Mouse (Mus musculus): ENCODE data around the gene Rex1bd. TPM values are rescaled to one million over a fixed set of nuclear protein-coding genes. Genes with fewer than 3 reads are reported as not detected.
"Not testable (repeated sequence)": the region's sequence is repeated elsewhere in the genome, so short reads cannot be mapped to it uniquely, and the experiment has no call there.

The Rex1bd gene
- polyA plus RNA-seq, 1 experiment from 2014 or later, result 157 TPM

- Histone ChIP-seq H3K4me3 (replicated peaks; ENCODE audit: low read length) (no peak overlapping the region), H3K9me3 (ENCODE audit: control insufficient read depth, low read length) (no peaks in the 10 kb centered on the region), H3K36me3 (ENCODE audit: control insufficient read depth, insufficient read depth) (0 out of 2 replicates have a peak, but pooled peaks cover 7% of the 10 kb centered on the region), H3K27me3 (replicated peaks; ENCODE audit: control insufficient read depth, insufficient read depth, low read length) (no peaks in the 10 kb centered on the region), H3K9ac (replicated peaks; ENCODE audit: low read depth, low read length) (no peak overlapping the region), H3K4me2 (ENCODE audit: low read length) (no peak overlapping the region), H3K4me1 (replicated peaks; ENCODE audit: control insufficient read depth, insufficient read depth, low read length) (peaks cover 7% of the 10 kb centered on the region), H3K27ac (ENCODE audit: low read length) (no peak overlapping the region)
- WGBS, result 75% methylated on average over 10 of the region's 10 CpGs
- no peak for ATAC-seq
Observed at GRCm38 (mm10) chr8:70517940-70518643, 11.5 kb upstream of the Rex1bd start.

GRCm38 (mm10) chr8:70513441-70513840 lies 6.9 kb upstream of the Rex1bd start:
- H3K9me3 ChIP-seq (ENCODE audit: control insufficient read depth, low read length), result no peaks in the 10 kb centered on the region
- H3K36me3 ChIP-seq (ENCODE audit: control insufficient read depth, insufficient read depth), result peaks cover 6% of the 10 kb centered on the region; the same call in 1 of the 2 replicates

DNA sequence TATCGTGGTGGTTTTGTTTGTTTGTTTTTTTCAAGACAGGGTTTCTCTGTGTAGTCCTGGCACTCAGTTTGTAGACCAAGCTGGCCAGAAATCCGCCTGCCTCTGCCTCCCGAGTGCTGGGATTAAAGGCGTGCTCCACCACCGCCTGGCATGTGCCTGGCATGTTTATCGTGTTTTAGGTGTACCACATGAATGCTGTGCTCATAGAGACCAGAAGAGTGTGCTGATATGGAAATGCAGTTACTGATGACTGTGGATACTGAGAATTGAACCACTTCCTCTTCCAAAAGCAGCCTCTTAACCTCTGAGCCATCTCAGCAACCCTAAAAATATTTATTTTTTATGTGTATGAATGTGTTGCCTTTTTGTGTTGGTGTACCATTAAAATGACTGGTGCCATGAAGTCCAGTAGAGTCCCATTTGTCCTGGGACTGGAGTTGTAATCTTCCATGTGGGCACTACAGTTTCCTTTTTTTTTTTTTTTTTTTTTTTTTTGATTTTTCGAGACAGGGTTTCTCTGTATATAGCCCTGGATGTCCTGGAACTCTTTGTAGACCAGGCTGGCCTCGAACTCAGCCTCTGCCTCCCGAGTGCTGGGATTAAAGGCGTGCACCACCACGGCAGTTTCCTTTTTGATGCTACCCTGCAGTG lies 5.8 kb upstream of the Rex1bd start:
- 92% methylated on average over 11 of the region's 11 CpGs for WGBS
- no peak overlapping the region for H3K4me3 ChIP-seq (replicated peaks; ENCODE audit: low read length)
- no peaks in the 10 kb centered on the region for H3K27me3 ChIP-seq (replicated peaks; ENCODE audit: control insufficient read depth, insufficient read depth, low read length)
- peaks cover 11% of the 10 kb centered on the region for H3K36me3 ChIP-seq (ENCODE audit: control insufficient read depth, insufficient read depth)
- H3K4me2 ChIP-seq (ENCODE audit: low read length), result no peak overlapping the region
- H3K27ac ChIP-seq (ENCODE audit: low read length), result no peak overlapping the region
- peaks cover 18% of the 10 kb centered on the region for H3K4me1 ChIP-seq (replicated peaks; ENCODE audit: control insufficient read depth, insufficient read depth, low read length)
- ATAC-seq, result no peak
- H3K9me3 ChIP-seq (ENCODE audit: control insufficient read depth, low read length), result no peaks in the 10 kb centered on the region
- H3K9ac ChIP-seq (replicated peaks; ENCODE audit: low read depth, low read length), result no peak overlapping the region

More at GRCm38 (mm10) chr8:70513441-70513840, 6.9 kb upstream of the Rex1bd start:
- Histone ChIP-seq H3K4me1 (replicated peaks; ENCODE audit: control insufficient read depth, insufficient read depth, low read length) (peaks cover 17% of the 10 kb centered on the region), H3K27me3 (replicated peaks; ENCODE audit: control insufficient read depth, insufficient read depth, low read length) (no peaks in the 10 kb centered on the region), H3K4me2 (ENCODE audit: low read length) (no peak overlapping the region), H3K4me3 (replicated peaks; ENCODE audit: low read length) (no peak overlapping the region), H3K27ac (ENCODE audit: low read length) (no peak overlapping the region), H3K9ac (replicated peaks; ENCODE audit: low read depth, low read length) (no peak overlapping the region)
- ATAC-seq, result no peak
- 29% methylated on average over 2 of the region's 2 CpGs for WGBS

DNA sequence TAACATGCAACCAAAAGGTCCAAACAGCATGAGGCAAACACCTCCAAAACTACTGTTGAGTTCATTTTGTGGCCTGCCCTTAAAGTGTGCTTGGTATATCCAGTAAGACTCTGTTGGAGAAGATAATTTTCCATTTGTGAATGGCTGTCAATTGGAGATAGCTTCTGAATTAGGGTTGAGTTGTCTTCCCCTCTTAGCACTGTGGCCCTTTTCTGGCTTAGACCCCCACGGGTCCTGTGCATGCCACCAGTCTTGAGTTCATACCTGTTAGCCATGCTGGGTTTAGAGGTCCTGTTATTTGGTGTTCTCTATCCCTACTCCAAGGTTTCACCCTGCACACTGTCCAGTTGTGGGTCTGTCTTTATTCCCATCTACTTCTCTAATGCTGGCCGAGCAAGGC lies 5.2 kb upstream of the Rex1bd start:
- Histone ChIP-seq H3K4me3 (replicated peaks; ENCODE audit: low read length) (no peak overlapping the region), H3K9ac (replicated peaks; ENCODE audit: low read depth, low read length) (no peak overlapping the region), H3K27ac (ENCODE audit: low read length) (no peak overlapping the region), H3K27me3 (replicated peaks; ENCODE audit: control insufficient read depth, insufficient read depth, low read length) (no peaks in the 10 kb centered on the region), H3K9me3 (ENCODE audit: control insufficient read depth, low read length) (no peaks in the 10 kb centered on the region), H3K4me1 (replicated peaks; ENCODE audit: control insufficient read depth, insufficient read depth, low read length) (peaks cover 18% of the 10 kb centered on the region), H3K4me2 (ENCODE audit: low read length) (no peak overlapping the region), H3K36me3 (ENCODE audit: control insufficient read depth, insufficient read depth) (peaks cover 11% of the 10 kb centered on the region)
- no peak for ATAC-seq
- 94% methylated on average over 2 of the region's 2 CpGs for WGBS

DNA sequence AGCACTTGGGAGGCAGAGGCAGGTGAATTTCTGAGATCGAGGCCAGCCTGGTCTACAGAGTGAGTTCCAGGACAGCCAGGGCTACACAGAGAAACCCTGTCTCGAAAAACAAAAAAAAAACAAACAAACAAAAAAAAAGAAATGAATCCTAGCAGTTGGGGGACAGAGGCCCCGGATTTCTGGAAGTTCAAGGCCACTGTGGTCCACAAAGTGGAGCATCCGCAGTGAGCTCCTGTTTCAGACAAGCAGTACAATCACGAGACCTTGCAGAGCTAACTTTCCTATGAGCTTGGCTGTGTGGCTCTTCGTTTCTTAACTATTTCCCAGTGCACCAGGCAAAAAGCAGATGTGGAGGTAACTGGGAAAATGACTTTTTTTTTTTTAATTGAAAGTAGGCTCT lies 4.6 kb upstream of the Rex1bd start:
- H3K4me2 ChIP-seq (ENCODE audit: low read length), result peak overlapping the region; percentile 49
- 89% methylated on average over 6 of the region's 6 CpGs for WGBS
- peak overlapping the region; percentile 87 for H3K4me3 ChIP-seq (replicated peaks; ENCODE audit: low read length)
- peaks cover 11% of the 10 kb centered on the region for H3K36me3 ChIP-seq (ENCODE audit: control insufficient read depth, insufficient read depth)
- H3K27me3 ChIP-seq (replicated peaks; ENCODE audit: control insufficient read depth, insufficient read depth, low read length); ATAC-seq; H3K9ac ChIP-seq (replicated peaks; ENCODE audit: low read depth, low read length); H3K9me3 ChIP-seq (ENCODE audit: control insufficient read depth, low read length): not testable (repeated sequence)
- peaks cover 18% of the 10 kb centered on the region for H3K4me1 ChIP-seq (replicated peaks; ENCODE audit: control insufficient read depth, insufficient read depth, low read length)
- peak overlapping the region; percentile 33 for H3K27ac ChIP-seq (ENCODE audit: low read length)

DNA sequence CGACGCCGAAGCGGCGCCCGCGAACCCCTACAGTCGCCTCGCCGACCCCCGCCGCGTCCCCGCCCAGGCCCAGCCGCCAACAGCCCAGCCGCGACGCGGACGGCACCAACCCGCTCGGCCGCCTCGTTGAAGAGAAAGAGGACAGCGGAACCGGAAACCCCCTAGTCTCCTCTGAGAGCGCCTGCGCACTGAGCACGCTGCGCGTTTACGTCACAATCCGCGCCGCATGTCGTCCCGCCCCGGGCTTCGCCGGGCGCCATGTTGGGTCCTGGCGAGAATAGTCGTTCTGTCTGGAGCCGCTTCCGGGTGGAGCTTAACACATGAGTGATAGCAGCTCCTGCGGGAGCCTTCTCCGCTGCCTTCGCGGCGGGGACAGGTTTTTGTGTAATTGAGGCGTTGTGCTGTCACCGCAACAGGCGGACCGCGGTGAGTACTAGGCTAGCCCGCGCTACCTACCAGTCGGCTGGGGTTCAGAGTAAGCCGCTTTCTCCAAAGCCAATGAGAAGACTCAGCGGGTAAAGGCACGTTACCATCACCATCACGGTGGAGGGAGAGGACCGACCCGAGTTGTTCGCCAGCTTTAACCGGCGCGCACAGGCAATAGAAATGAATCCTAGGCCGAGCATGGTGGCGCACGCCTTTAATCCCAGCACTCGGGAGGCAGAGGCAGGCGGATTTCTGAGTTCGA lies 3.8 kb upstream of the Rex1bd start, which contains the start of gene Uba52:
TSS of gene Uba52 (minus strand) at position 574 of the 688 bp plus-strand sequence.
- Histone ChIP-seq H3K27me3 (replicated peaks; ENCODE audit: control insufficient read depth, insufficient read depth, low read length) (no peaks in the 10 kb centered on the region), H3K9ac (replicated peaks; ENCODE audit: low read depth, low read length) (peak within 1 kb of the TSS; percentile 96), H3K27ac (ENCODE audit: low read length) (peak within 1 kb of the TSS; percentile 98), H3K9me3 (ENCODE audit: control insufficient read depth, low read length) (no peaks in the 10 kb centered on the region), H3K4me1 (replicated peaks; ENCODE audit: control insufficient read depth, insufficient read depth, low read length) (peaks cover 25% of the 10 kb centered on the region), H3K4me3 (replicated peaks; ENCODE audit: low read length) (peak within 1 kb of the TSS; percentile 87), H3K4me2 (ENCODE audit: low read length) (peak within 1 kb of the TSS; percentile 100), H3K36me3 (ENCODE audit: control insufficient read depth, insufficient read depth) (peaks cover 11% of the 10 kb centered on the region)
- 1% methylated on average over 66 of the region's 74 CpGs for WGBS
- ATAC-seq, result peak; percentile 87

DNA sequence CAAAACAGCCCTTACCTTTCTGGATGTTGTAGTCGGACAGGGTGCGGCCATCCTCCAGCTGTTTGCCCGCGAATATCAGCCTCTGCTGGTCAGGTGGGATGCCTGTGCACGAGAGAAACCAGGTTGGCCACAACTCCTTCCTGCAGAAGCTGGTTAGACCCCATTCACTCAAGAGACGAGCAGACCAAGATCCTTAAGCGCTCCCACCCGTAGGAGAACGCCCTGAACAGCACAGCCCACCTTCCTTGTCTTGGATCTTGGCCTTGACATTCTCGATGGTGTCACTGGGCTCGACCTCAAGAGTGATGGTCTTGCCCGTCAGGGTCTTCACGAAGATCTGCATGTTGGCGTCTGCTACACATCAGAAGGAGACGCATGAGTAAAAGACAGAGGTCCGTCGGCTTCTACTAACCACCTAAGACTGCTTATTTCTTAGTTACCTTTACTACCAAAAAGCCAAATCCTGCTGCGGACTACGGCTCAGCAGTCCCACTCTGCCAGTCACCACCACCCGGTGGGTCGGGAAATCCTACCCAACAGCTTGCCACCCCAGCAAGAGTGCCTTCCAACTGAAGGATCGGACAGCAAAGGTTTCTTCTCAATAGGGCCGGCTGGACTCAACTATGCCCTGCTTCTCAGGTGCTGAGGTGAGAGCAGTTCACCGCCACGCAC lies 2.9 kb upstream of the Rex1bd start:
- Histone ChIP-seq H3K4me1 (replicated peaks; ENCODE audit: control insufficient read depth, insufficient read depth, low read length) (peaks cover 35% of the 10 kb centered on the region), H3K9ac (replicated peaks; ENCODE audit: low read depth, low read length) (peak overlapping the region; percentile 96), H3K36me3 (ENCODE audit: control insufficient read depth, insufficient read depth) (peaks cover 11% of the 10 kb centered on the region), H3K9me3 (ENCODE audit: control insufficient read depth, low read length) (no peaks in the 10 kb centered on the region), H3K27me3 (replicated peaks; ENCODE audit: control insufficient read depth, insufficient read depth, low read length) (no peaks in the 10 kb centered on the region), H3K27ac (ENCODE audit: low read length) (no peak overlapping the region), H3K4me2 (ENCODE audit: low read length) (peak overlapping the region; percentile 100), H3K4me3 (replicated peaks; ENCODE audit: low read length) (peak overlapping the region; percentile 87)
- ATAC-seq, result no peak
- 14% methylated on average over 25 of the region's 25 CpGs for WGBS

DNA sequence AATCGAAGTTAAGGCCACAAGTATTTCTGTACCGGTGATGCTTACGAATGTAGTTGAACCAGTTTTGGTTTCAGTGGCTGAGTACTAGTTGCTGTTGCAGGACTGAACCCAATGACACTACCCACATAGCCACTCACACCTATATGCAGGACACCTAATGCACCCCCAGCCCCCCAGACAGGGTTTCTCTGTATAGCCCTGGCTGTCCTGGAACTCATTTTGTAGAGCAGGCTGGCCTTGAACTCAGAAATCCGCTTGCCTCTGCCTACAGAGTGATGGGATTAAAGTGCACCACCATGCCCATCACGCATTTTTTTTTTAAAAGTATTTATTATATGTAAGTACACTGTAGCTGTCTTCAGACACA lies 458 bp upstream of the Rex1bd start:
- 64% methylated on average over 5 of the region's 5 CpGs for WGBS
- no peaks in the 10 kb centered on the region for H3K9me3 ChIP-seq (ENCODE audit: control insufficient read depth, low read length)
- H3K9ac ChIP-seq (replicated peaks; ENCODE audit: low read depth, low read length), result no peak overlapping the region
- no peak overlapping the region for H3K4me2 ChIP-seq (ENCODE audit: low read length)
- no peak overlapping the region for H3K4me3 ChIP-seq (replicated peaks; ENCODE audit: low read length)
- peaks cover 44% of the 10 kb centered on the region for H3K4me1 ChIP-seq (replicated peaks; ENCODE audit: control insufficient read depth, insufficient read depth, low read length)
- ATAC-seq, result no peak
- H3K27ac ChIP-seq (ENCODE audit: low read length), result no peak overlapping the region
- peaks cover 9% of the 10 kb centered on the region for H3K36me3 ChIP-seq (ENCODE audit: control insufficient read depth, insufficient read depth)
- peaks cover 17% of the 10 kb centered on the region for H3K27me3 ChIP-seq (replicated peaks; ENCODE audit: control insufficient read depth, insufficient read depth, low read length)

Measured in forebrain, embryonic 16.5 days (tissue).